Mouse (Mus musculus) adrenal gland (tissue): ENCODE results near the gene Tas2r144.

Experiments
- intact Hi-C: fragments of 180-260 bp; cut with DNase I; formaldehyde crosslinking; loops from one replicate; pipeline ENCODE4 v1.15.1; 2025
- long read RNA-seq, 2 experiments: library from polyadenylated mRNA; unstranded; transcript quantifications; one replicate each; pipeline ENCODE4 v2.0.0; 2020; ENCODE audit warnings: borderline replicate concordance in 1 of 2; ENCODE audit not compliant: insufficient replicate concordance in 1 of 2

Tas2r144 gene
- long read RNA-seq, experiment 1, result 0 reads
- long read RNA-seq, experiment 2, result 0 reads

DNA sequence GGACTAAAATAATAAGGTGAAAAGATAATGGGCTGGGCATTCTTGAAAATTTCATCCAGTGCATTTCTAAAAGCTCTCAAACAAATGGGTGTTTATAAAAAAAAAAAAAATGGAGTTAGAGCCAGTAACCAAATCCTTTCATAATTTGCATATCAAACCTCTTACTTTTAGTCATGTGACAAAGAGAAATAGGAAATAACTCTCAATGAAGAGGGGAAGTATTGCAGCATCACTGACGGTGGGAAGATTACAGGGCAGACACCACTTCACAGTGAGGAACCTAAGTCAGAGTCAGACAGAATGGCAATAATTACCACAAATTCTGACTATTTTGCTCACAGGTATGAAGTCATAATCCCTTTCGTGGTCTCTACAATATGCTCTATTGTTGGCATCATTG lies at the start of gene Tas2r144:
Gene Tas2r144 (plus strand): TSS at position 301 of the 400 bp plus-strand sequence.
- intact Hi-C loops, result no loop called here

DNA sequence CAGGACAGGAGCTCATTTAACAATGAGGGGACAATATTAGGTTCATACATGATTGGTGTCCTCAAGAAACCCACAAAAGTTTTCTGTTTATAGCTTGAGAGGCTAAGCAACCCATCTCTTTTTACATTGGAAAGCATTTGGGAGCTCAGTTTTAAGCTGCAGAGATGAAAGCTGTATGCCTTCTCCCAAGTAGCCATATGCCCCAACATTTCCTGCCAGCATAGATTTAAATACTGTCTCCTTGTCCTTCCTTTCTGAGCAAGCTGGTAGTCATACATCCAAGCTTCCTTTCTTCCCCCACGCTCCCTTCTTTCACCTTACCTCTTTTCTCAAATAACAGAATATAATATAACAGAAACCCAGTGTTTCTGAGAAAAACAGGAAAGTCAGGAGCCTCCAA lies 32.7 kb upstream of the Tas2r144 start:
- intact Hi-C loops, result no loop called here

GRCm38 (mm10) chr6:42186230-42186629 lies 28.9 kb upstream of the Tas2r144 start:
- intact Hi-C loops, result no loop called here

DNA sequence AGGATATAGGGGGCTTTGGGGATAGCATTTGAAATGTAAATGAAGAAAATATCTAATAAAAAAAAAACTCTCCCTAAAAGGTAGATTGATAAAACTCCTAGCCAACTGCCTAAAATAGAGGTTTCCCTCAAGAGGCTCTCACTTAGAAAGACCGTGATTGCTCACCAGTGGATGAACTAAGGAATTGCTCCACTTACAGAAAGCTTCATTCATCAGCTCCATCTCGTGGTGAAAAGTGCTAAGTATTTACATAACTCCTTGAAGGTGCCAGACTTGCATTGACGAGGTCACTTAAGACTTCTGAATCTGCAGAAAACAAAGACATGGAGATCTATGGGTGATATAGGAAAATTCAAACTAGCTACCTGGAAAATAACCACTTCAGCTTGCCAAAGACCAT lies 17.4 kb upstream of the Tas2r144 start:
- intact Hi-C loops, result no loop called here

DNA sequence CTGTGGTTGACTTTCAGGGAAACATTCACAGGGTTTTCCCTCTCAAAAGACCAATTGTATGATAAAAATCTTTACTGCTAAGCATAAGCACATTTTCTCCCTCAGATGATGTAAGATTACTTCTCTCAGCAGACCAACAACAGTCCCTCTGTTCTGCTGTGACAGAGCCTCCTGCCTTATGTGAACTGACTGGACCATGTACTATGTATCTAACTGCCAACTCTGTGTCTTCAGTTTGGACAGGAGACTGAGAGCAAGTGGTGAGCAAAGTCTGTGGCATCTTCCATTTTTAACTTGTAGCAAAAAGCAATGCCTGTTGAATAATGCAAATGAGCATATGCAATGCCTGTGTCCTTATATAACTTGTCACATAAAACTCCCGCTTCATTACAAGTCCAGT lies 15.6 kb upstream of the Tas2r144 start:
- intact Hi-C loops, result no loop called here

GRCm38 (mm10) chr6:42222286-42222685 lies 7.2 kb downstream of the Tas2r144 start:
- intact Hi-C loops, result no loop called here

DNA sequence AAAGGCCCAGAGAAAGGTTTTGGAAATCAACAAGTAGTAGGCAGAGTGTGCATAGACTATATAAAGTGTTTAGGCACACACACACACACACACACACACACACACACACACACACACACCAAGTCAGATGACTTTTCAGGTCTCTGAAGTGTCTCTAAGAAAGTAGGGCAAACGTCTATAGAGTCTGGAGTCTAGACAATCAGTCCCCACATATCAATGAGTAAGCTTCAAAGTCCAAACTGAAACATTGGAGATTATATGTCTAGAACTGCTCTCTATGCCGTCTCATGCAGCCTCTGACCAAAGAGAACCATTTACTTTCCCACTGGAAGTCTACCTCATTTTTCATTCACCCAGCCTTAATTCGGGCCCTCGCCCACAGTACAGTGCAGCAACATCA lies 9.9 kb downstream of the Tas2r144 start:
- intact Hi-C loops, result loop anchor here (5.0 kb wide), 1 partner anchor 102 kb away; no protein-coding TSS in a partner anchor

GRCm38 (mm10) chr6:42227240-42228101 lies 12.3 kb downstream of the Tas2r144 start:
- intact Hi-C loops, result loop anchor here (1.0 to 5.0 kb wide), 3 partner anchors 37 to 356 kb away; partner anchors contain the start of gene Casp2

DNA sequence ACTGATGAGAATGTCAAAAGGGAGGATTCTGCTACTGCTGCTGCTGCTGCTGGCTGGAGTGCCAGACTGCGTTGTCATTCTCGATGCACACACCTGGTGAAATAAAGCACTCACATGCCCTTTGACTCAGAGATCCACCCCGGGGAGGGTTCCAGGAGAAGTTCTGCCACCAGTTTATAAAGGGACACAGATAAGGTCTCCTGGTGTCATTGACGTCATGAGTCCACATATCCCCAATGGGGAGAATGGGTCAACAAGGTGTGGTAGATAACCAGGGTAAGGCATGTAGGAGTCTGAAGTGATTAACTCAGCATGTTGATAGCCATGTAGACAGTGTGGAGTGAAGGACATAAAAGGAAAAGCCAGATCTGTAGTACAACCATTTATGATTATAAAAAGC lies 14.5 kb downstream of the Tas2r144 start:
- intact Hi-C loops, result loop anchor here (5.0 kb wide), 1 partner anchor 98 kb away; no protein-coding TSS in a partner anchor

GRCm38 (mm10) chr6:42231191-42231590 lies 16.1 kb downstream of the Tas2r144 start:
- intact Hi-C loops, result no loop called here

GRCm38 (mm10) chr6:42237276-42237805 lies 22.2 kb downstream of the Tas2r144 start:
- intact Hi-C loops, result no loop called here

GRCm38 (mm10) chr6:42241311-42242045 lies 26.4 kb downstream of the Tas2r144 start:
- intact Hi-C loops, result no loop called here

DNA sequence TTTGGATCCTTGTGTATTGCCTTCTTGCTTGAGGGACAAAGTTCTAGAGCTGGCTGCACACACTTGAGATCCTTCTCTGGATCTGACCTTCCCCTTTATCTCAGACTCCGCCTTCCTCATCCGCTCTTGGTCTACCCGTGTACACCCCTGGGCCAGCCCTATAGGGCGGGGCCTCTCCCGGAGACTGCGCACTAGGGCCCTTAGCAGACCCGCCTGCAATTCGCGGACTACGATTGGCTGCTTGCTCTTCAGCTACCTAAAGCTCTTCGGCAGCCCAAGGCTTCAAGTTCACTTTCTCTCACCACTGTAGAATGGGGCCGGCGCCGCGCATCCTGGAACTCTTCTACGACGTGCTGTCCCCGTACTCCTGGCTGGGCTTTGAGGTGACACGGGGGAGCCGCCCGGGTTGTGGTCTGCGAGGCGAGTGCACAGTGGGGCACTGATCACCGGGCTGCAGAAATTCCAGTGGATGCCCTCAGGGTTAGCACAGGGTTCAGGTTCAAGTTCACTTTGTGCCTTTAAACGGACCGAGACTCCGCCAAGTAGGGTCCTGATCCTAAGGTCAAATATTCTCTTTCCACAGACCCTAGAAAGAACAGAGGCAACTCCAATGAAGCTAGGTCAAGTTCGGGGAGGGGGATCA lies 30.7 kb downstream of the Tas2r144 start, which contains the start of gene Gstk1:
Gene Gstk1 (plus strand): TSS at position 225 of the 643 bp plus-strand sequence.
- intact Hi-C loops, result no loop called here

GRCm38 (mm10) chr6:42247173-42247572 lies 32.0 kb downstream of the Tas2r144 start:
- intact Hi-C loops, result no loop called here

- intact Hi-C loops, result no loop called here
These were observed 32.9 kb downstream of the Tas2r144 start for GRCm38 (mm10) chr6:42247981-42248380.

DNA sequence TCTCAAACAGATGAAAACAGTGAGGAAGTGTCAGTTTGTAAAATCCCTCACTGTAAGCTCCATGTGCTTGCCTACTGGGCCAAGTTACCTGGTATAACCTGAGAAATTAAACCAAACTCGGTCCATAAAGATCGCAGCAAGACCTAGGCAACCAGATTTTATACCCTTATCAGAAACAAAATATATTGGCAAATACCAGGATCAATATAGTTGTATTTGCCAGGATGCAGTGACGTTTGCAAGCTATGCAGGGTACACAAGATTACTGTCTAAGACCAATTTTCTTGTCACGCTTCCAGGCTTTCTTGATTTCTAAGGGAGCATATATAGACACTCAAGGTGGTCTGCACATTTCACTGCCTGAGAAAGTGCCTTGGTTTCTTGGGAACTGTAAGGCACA lies 36.7 kb downstream of the Tas2r144 start:
- intact Hi-C loops, result no loop called here

- intact Hi-C loops, result no loop called here
These were observed 38.0 kb downstream of the Tas2r144 start for GRCm38 (mm10) chr6:42253103-42253502.

GRCm38 (mm10) chr6:42257303-42257863 lies 42.3 kb downstream of the Tas2r144 start:
- intact Hi-C loops, result no loop called here

DNA sequence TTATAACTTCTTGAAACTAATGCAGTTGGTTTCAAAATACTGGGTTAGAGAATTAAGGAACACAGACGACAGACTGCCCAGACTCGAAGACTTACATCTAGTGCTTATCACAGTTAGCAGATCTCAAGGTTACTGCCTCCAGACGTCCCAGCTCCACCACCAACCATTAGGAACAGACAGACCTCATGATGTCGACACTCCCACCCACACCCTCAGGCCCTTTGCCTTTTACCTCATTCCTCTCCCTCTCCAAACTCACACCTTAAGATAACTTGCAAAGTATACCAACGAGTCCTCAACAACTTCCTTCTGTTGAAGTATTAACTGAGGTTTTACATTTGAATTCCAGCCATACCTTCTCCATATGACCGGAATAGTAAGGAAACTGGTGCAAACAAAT lies 45.3 kb downstream of the Tas2r144 start:
- intact Hi-C loops, result loop anchor here (10.0 kb wide), 2 partner anchors 114 to 324 kb away; partner anchors contain the start of gene Epha1

DNA sequence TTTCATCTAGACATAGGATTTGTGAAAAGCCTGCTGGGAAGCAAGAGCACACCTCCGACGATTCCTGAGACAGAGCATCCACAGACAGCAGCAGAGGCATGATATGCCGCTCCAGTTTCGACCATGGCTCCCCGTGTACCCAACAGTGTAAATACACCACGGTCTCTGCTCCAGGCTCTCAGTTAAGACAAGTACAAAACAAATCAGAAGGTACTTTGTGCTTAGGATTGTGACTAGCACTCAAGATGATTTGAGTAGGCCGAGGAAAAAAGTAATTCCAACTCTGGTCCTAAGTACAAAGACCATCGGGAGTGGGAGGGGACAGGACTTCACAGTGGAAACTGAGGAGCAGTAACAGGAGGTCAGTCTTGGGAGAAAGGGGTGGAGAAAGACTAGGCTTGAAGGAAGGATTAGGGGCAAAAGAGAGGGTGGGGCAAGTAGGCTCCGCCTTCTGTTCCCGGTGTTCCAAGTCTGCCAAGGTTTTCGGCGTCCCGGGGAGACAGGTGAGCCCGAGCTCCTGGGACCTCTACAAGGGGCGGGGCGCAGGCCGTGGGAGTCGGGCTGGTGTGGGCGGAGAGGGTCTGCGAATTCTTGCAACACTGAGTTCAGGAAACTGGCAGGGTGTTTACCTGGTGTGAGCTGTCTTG lies 46.5 kb downstream of the Tas2r144 start, which contains the start of gene Tmem139:
Gene Tmem139 (plus strand): TSS at position 447 of the 647 bp plus-strand sequence.
- intact Hi-C loops, result loop anchor here (10.0 kb wide), 2 partner anchors 113 to 323 kb away; partner anchors contain the start of gene Epha1
